Mouse (Mus musculus): Measurements from ENCODE around the gene Panx2.

The Panx2 gene

GRCm38 (mm10) chr15:89075478-89076147 lies 16.1 kb downstream of the Panx2 start:
- DNase-seq: peak; percentile 89

- DNase-seq: peak; percentile 61
Measured at GRCm38 (mm10) chr15:89076156-89076731, 16.7 kb downstream of the Panx2 start.

- DNase-seq: no peak
Measured at GRCm38 (mm10) chr15:89078208-89078836, 18.8 kb downstream of the Panx2 start.

GRCm38 (mm10) chr15:89083906-89084305 lies 24.4 kb downstream of the Panx2 start:
- no peak for DNase-seq

GRCm38 (mm10) chr15:89084826-89085225 lies 25.3 kb downstream of the Panx2 start:
- DNase-seq: no peak

- peak; percentile 86 for DNase-seq
Measured at GRCm38 (mm10) chr15:89088607-89089247, 29.2 kb downstream of the Panx2 start, which contains the start of gene Selenoo. Gene Selenoo (plus strand): TSS chr15:89089084.

- peak; percentile 39 for DNase-seq
Measured at GRCm38 (mm10) chr15:89089248-89090051, 29.9 kb downstream of the Panx2 start.

- DNase-seq: no peak
Measured at GRCm38 (mm10) chr15:89090662-89091061, 31.1 kb downstream of the Panx2 start.

GRCm38 (mm10) chr15:89092181-89092580 lies 32.6 kb downstream of the Panx2 start:
- DNase-seq: no peak

GRCm38 (mm10) chr15:89097450-89097849 lies 37.9 kb downstream of the Panx2 start:
- DNase-seq: no peak

GRCm38 (mm10) chr15:89098616-89099015 lies 39.1 kb downstream of the Panx2 start:
- no peak for DNase-seq

- no peak for DNase-seq
Measured at GRCm38 (mm10) chr15:89100823-89101222, 41.3 kb downstream of the Panx2 start.

GRCm38 (mm10) chr15:89102646-89103045 lies 43.1 kb downstream of the Panx2 start:
- no peak for DNase-seq

GRCm38 (mm10) chr15:89103921-89104320 lies 44.4 kb downstream of the Panx2 start:
- no peak for DNase-seq

- no peak for DNase-seq
Measured at GRCm38 (mm10) chr15:89104425-89104824, 44.9 kb downstream of the Panx2 start.

- DNase-seq: no peak
Measured at GRCm38 (mm10) chr15:89106073-89106472, 46.5 kb downstream of the Panx2 start.

- DNase-seq: no peak
Measured at GRCm38 (mm10) chr15:89106976-89107375, 47.4 kb downstream of the Panx2 start.

GRCm38 (mm10) chr15:89110147-89110546 lies 50.6 kb downstream of the Panx2 start:
- DNase-seq: no peak

- DNase-seq: no peak
Measured at GRCm38 (mm10) chr15:89118007-89118406, 58.5 kb downstream of the Panx2 start.

- peak; percentile 93 for DNase-seq
Measured at GRCm38 (mm10) chr15:89122649-89123366, 63.3 kb downstream of the Panx2 start, which contains the start of gene Tubgcp6. Gene Tubgcp6 (minus strand): TSS chr15:89123112.
